Mouse (Mus musculus) limb, embryonic 10.5 days (tissue): Measurements from ENCODE around the gene Nipsnap3b. TPM values are rescaled to one million over a fixed set of nuclear protein-coding genes. Genes with fewer than 3 reads are reported as not detected.

Experiments used
- DNase-seq: peaks from one replicate; pipeline ENCODE4 v3.0.0-alpha.2; 2017; ENCODE audit warnings: low spot score
- H3K27ac ChIP-seq: fragments of 300-500 bp; sonication (generic); 2 replicates; pipeline ENCODE4 v1.5.1; 2016; ENCODE audit warnings: mild to moderate bottlenecking
- H3K27me3 ChIP-seq: fragments of 300-500 bp; sonication (generic); 2 replicates; pipeline ENCODE4 v1.6.1; 2016; ENCODE audit warnings: low read depth, mild to moderate bottlenecking; ENCODE audit not compliant: poor library complexity, severe bottlenecking
- H3K36me3 ChIP-seq: fragments of 300-500 bp; sonication (generic); 2 replicates; pipeline ENCODE4 v1.6.1; 2016; ENCODE audit warnings: mild to moderate bottlenecking, moderate library complexity
- H3K4me1 ChIP-seq: fragments of 300-500 bp; sonication (generic); 2 replicates; pipeline ENCODE4 v1.6.1; 2016
- H3K4me3 ChIP-seq: fragments of 300-500 bp; sonication (generic); 2 replicates; pipeline ENCODE4 v1.5.1; 2016; ENCODE audit warnings: mild to moderate bottlenecking, moderate library complexity
- H3K9me3 ChIP-seq: fragments of 300-500 bp; sonication (generic); replicated peaks from 2 replicates; pipeline ENCODE4 v1.6.1; 2016; ENCODE audit warnings: mild to moderate bottlenecking
- WGBS: fragments of 180-500 bp; shearing (Covaris S2); methylation state at CpG from one replicate; pipeline ENCODE4 v1.1.7; 2016; 5-methylcytosine and 5-hydroxymethylcytosine counted together
- polyA plus RNA-seq: library from polyadenylated mRNA; unstranded; fragments of >200 nt; fragmentation: Nextera tagmentation; extraction: Ambion mirVana; gene quantifications from 2 replicates; pipeline ENCODE4 v1.2.1, GENCODE M21; 2016

The Nipsnap3b gene
- polyA plus RNA-seq = 59.1 and 62.4 TPM in 2 replicates

GRCm38 (mm10) chr4:53011732-53012361 lies at the start of gene Nipsnap3b:
TSS of gene Nipsnap3b (plus strand) at chr4:53011880.
- Histone ChIP-seq H3K36me3 (peaks cover 26% of the 10 kb centered on the region), H3K27ac (peak within 1 kb of the TSS; percentile 92), H3K9me3 (no peaks in the 10 kb centered on the region), H3K27me3 (no peaks in the 10 kb centered on the region), H3K4me1 (peaks cover 4% of the 10 kb centered on the region; the same call in 1 of the 2 replicates), H3K4me3 (peak within 1 kb of the TSS; percentile 73)
- under 1% methylated on average over 62 of the region's 63 CpGs for WGBS
- peak; percentile 98 for DNase-seq

- Histone ChIP-seq H3K4me1 (no peaks in the 10 kb centered on the region), H3K4me3 (no peak within 1 kb of the TSS), H3K27me3 (no peaks in the 10 kb centered on the region), H3K27ac (no peak within 1 kb of the TSS), H3K9me3 (no peaks in the 10 kb centered on the region), H3K36me3 (no peaks in the 10 kb centered on the region)
- DNase-seq = no peak
These were observed 47.4 kb upstream of the Nipsnap3b start, which contains the start of gene Olfr270 for GRCm38 (mm10) chr4:52964247-52964646. TSS of gene Olfr270 (plus strand) at chr4:52964547.

- 78% methylated on average over 2 of the region's 2 CpGs for WGBS
- Histone ChIP-seq H3K27ac (no peak overlapping the region), H3K9me3 (no peaks in the 10 kb centered on the region), H3K36me3 (no peaks in the 10 kb centered on the region), H3K4me1 (peaks cover 6% of the 10 kb centered on the region), H3K4me3 (no peak overlapping the region), H3K27me3 (no peaks in the 10 kb centered on the region)
- DNase-seq = no peak
These were observed 26.5 kb upstream of the Nipsnap3b start for GRCm38 (mm10) chr4:52985216-52985615.

GRCm38 (mm10) chr4:52986266-52986665 lies 25.4 kb upstream of the Nipsnap3b start:
- no peak overlapping the region for H3K27ac ChIP-seq
- H3K4me3 ChIP-seq = no peak overlapping the region
- H3K4me1 ChIP-seq = peaks cover 6% of the 10 kb centered on the region
- H3K27me3 ChIP-seq = no peaks in the 10 kb centered on the region
- no peaks in the 10 kb centered on the region for H3K36me3 ChIP-seq
- no peak for DNase-seq
- H3K9me3 ChIP-seq = no peaks in the 10 kb centered on the region
- WGBS = 91% methylated on average over 2 of the region's 2 CpGs

- peak; percentile 48 for DNase-seq
- Histone ChIP-seq H3K9me3 (no peaks in the 10 kb centered on the region), H3K36me3 (no peaks in the 10 kb centered on the region), H3K4me3 (peak within 1 kb of the TSS; percentile 43), H3K4me1 (peaks cover 6% of the 10 kb centered on the region), H3K27ac (peak within 1 kb of the TSS; percentile 66; the same call in 1 of the 2 replicates), H3K27me3 (no peaks in the 10 kb centered on the region)
- 30% methylated on average over 12 of the region's 12 CpGs for WGBS
These were observed 22.4 kb upstream of the Nipsnap3b start, which contains the start of gene Nipsnap3a for GRCm38 (mm10) chr4:52989248-52989647. TSS of gene Nipsnap3a (plus strand) at chr4:52989272.

- Histone ChIP-seq H3K4me3 (no peak overlapping the region), H3K27me3 (no peaks in the 10 kb centered on the region), H3K27ac (no peak overlapping the region), H3K36me3 (no peaks in the 10 kb centered on the region), H3K4me1 (no peaks in the 10 kb centered on the region), H3K9me3 (no peaks in the 10 kb centered on the region)
- DNase-seq = no peak
- 92% methylated on average over 6 of the region's 6 CpGs for WGBS
These were observed 12.2 kb upstream of the Nipsnap3b start for GRCm38 (mm10) chr4:52999449-52999848.

GRCm38 (mm10) chr4:53000154-53000553 lies 11.5 kb upstream of the Nipsnap3b start:
- H3K27me3 ChIP-seq = no peaks in the 10 kb centered on the region
- no peaks in the 10 kb centered on the region for H3K9me3 ChIP-seq
- H3K4me3 ChIP-seq = no peak overlapping the region
- no peak for DNase-seq
- no peaks in the 10 kb centered on the region for H3K4me1 ChIP-seq
- H3K36me3 ChIP-seq = no peaks in the 10 kb centered on the region
- 92% methylated on average over 8 of the region's 8 CpGs for WGBS
- no peak overlapping the region for H3K27ac ChIP-seq

- Histone ChIP-seq H3K36me3 (no peaks in the 10 kb centered on the region; the same call in 1 of the 2 replicates), H3K4me1 (peaks cover 4% of the 10 kb centered on the region; the same call in 1 of the 2 replicates), H3K27me3 (no peaks in the 10 kb centered on the region), H3K27ac (no peak overlapping the region), H3K9me3 (no peaks in the 10 kb centered on the region), H3K4me3 (no peak overlapping the region)
- 83% methylated on average over 4 of the region's 4 CpGs for WGBS
- DNase-seq = no peak
These were observed 2.5 kb upstream of the Nipsnap3b start for GRCm38 (mm10) chr4:53009183-53009582.

- no peak overlapping the region for H3K27ac ChIP-seq
- 96% methylated on average over 4 of the region's 4 CpGs for WGBS
- H3K4me3 ChIP-seq = no peak overlapping the region
- no peak for DNase-seq
- H3K4me1 ChIP-seq = peaks cover 4% of the 10 kb centered on the region; the same call in 1 of the 2 replicates
- H3K27me3 ChIP-seq = no peaks in the 10 kb centered on the region
- peaks cover 6% of the 10 kb centered on the region for H3K36me3 ChIP-seq
- no peaks in the 10 kb centered on the region for H3K9me3 ChIP-seq
These were observed 1.8 kb upstream of the Nipsnap3b start for GRCm38 (mm10) chr4:53009871-53010270.

- 0 out of 2 replicates have a peak, but pooled peaks cover 4% of the 10 kb centered on the region for H3K9me3 ChIP-seq
- peaks cover 4% of the 10 kb centered on the region; the same call in 1 of the 2 replicates for H3K4me1 ChIP-seq
- no peak overlapping the region for H3K4me3 ChIP-seq
- H3K27ac ChIP-seq = no peak overlapping the region
- no peaks in the 10 kb centered on the region for H3K27me3 ChIP-seq
- DNase-seq = no peak
- WGBS = 91% methylated on average over 7 of the region's 7 CpGs
- H3K36me3 ChIP-seq = peaks cover 52% of the 10 kb centered on the region
These were observed 2.7 kb downstream of the Nipsnap3b start for GRCm38 (mm10) chr4:53014421-53014820.

- 97% methylated on average over 3 of the region's 3 CpGs for WGBS
These were observed 3.3 kb downstream of the Nipsnap3b start for GRCm38 (mm10) chr4:53015024-53015423.

GRCm38 (mm10) chr4:53018392-53018791 lies 6.7 kb downstream of the Nipsnap3b start:
- Histone ChIP-seq H3K9me3 (0 out of 2 replicates have a peak, but pooled peaks cover 4% of the 10 kb centered on the region), H3K4me1 (no peaks in the 10 kb centered on the region), H3K36me3 (peaks cover 82% of the 10 kb centered on the region), H3K27ac (no peak overlapping the region), H3K27me3 (no peaks in the 10 kb centered on the region), H3K4me3 (no peak overlapping the region)
- WGBS = 79% methylated on average over 1 of the region's 1 CpGs
- DNase-seq = no peak

More at GRCm38 (mm10) chr4:53015024-53015423, 3.3 kb downstream of the Nipsnap3b start:
- Histone ChIP-seq H3K27me3 (no peaks in the 10 kb centered on the region), H3K27ac (no peak overlapping the region), H3K36me3 (peaks cover 58% of the 10 kb centered on the region), H3K4me1 (peaks cover 4% of the 10 kb centered on the region; the same call in 1 of the 2 replicates), H3K4me3 (no peak overlapping the region), H3K9me3 (0 out of 2 replicates have a peak, but pooled peaks cover 4% of the 10 kb centered on the region)
- no peak for DNase-seq

- Histone ChIP-seq H3K27me3 (no peaks in the 10 kb centered on the region), H3K9me3 (no peaks in the 10 kb centered on the region), H3K4me3 (no peak overlapping the region), H3K4me1 (no peaks in the 10 kb centered on the region), H3K36me3 (peaks cover 50% of the 10 kb centered on the region), H3K27ac (no peak overlapping the region)
- WGBS = 92% methylated on average over 14 of the region's 14 CpGs
- no peak for DNase-seq
These were observed 11.7 kb downstream of the Nipsnap3b start for GRCm38 (mm10) chr4:53023189-53023925.
